Mouse (Mus musculus) frontal cortex, postnatal 10 days (tissue): ENCODE data around the gene Pnck.

Source experiments
- DNase-seq, 2 experiments: peaks; one replicate each; pipeline ENCODE4 v3.0.0; 2022; ENCODE audit warnings: low spot score in 2 of 2, mixed read lengths in 1 of 2

The Pnck gene

DNA sequence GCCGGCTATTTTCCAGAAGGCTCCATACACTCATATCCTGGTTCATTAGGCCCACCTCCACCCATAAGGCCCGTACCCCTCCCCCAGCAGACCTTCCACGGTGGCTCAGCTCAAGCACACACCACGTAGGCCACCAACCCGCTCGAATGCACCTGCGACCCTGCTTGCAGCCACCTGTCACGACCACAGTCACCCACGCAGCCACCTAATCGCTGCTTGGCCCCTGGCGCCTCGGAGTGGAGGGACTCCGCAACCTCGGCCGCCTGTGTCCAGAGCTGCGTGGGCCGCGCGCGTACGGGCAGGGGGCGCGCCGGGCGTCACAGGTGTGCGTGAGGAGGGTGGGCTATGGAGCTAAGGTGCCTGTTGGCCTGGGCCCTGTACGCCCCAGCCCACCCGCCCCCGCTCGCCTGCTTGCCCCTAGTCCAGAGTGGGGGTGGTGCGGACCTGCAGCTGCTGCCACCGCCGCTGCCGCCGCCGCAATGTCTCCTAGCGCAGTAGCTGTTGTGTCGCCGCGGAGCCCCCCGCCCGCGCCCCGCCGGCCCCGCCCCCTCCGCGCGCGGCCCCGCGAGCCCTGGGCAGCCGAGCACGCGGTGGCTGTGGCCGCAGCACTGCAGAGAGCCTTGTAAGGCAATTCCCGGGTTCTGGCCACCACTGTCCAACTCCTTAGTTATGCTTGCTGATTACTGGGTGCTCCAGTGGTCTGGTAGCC lies at the start of gene Pnck:
Gene Pnck (minus strand): TSS at position 543 of the 709 bp plus-strand sequence.
- no peak for DNase-seq

DNA sequence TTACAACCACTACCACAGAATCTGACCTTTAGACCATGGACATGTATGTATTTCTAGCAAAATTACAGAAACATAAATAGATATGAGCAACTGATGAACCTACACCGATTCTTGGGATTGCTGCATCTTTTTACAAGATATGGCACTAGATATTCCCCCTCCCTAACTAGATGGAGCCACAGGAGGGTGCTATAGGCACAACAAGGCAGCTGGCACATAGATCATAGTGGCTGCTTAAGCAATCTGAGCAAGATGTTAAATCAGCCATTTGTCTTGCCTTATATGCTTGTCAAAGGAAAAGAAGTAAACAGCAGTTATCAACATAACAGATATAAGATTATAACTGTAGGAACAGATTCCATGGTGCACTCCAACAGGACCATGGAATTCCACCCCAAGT lies 40.6 kb upstream of the Pnck start:
- DNase-seq = no peak

GRCm38 (mm10) chrX:73690917-73691629 lies 31.2 kb upstream of the Pnck start:
- DNase-seq = no peak

GRCm38 (mm10) chrX:73685629-73686028 lies 25.7 kb upstream of the Pnck start:
- DNase-seq = no peak

- no peak for DNase-seq
These were observed 25.1 kb upstream of the Pnck start for GRCm38 (mm10) chrX:73684978-73685377.

DNA sequence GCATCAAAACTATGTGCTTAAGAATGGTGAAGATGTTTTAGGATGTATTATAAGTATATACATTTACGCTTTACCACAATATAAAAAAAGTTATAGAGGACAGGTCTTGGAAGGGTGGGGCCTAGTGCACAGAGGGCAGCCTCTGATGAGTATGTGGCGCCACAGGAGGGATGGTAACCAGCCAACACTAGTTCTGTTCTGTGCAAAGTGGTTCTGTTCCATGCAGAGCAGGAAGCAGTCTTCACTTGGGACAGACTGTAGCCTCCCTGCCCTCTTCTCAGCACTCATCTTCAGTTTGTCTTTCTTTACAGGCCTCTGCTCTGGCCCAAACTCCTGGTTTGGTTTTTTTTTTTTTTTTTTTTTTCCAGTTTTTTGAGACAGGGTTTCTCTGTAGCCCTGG lies 24.2 kb upstream of the Pnck start:
- no peak for DNase-seq

DNA sequence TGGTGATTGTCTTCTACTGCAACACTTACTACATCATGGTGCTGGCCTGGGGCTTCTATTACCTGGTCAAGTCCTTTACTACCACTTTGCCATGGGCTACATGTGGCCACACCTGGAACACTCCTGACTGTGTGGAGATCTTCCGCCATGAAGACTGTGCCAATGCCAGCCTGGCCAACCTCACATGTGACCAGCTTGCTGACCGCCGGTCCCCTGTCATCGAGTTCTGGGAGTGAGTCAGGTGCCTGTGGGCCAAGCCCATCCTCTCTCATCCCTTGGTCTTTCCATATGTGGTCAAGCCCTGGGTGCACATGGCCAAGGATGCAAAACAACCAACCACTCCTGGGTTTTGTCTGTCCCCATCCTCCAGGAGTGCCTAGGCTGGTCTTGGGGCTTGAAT lies 16.8 kb upstream of the Pnck start:
- DNase-seq = no peak

DNA sequence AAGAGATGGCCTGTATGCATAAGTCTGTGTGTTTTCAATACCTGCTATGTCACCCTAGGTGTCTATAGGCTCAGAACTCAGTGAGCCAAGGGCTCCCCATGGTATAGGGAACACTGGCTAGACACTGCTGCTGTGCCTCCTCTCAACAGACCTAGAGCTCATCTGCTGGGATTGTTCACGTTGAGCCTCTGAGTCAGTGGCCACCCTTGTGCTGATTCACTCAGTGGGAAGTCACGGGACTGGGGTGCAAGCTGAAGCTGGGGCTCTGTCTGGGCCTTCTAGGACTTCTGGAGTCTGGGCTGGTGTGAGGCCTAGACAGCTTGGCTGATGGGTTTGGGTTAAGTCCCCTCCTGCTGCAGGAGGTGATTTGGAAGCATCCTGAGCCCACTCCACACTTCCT lies 15.3 kb upstream of the Pnck start:
- DNase-seq = no peak

- DNase-seq = no peak
These were observed 14.2 kb upstream of the Pnck start for GRCm38 (mm10) chrX:73673968-73674661.

DNA sequence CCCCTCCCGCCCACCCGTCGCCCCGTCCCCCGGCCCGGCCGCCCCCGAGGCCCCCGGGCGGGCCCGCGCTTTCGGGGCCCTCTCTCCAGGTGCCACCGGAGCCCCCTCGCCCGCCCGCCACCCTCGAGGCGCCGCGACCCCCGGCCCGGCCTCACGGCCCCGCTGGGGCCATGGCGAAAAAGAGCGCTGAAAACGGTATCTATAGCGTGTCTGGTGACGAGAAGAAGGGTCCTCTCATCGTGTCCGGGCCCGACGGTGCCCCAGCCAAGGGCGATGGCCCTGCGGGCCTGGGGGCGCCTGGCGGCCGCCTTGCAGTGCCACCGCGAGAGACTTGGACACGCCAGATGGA lies 13.7 kb upstream of the Pnck start:
- no peak for DNase-seq

DNA sequence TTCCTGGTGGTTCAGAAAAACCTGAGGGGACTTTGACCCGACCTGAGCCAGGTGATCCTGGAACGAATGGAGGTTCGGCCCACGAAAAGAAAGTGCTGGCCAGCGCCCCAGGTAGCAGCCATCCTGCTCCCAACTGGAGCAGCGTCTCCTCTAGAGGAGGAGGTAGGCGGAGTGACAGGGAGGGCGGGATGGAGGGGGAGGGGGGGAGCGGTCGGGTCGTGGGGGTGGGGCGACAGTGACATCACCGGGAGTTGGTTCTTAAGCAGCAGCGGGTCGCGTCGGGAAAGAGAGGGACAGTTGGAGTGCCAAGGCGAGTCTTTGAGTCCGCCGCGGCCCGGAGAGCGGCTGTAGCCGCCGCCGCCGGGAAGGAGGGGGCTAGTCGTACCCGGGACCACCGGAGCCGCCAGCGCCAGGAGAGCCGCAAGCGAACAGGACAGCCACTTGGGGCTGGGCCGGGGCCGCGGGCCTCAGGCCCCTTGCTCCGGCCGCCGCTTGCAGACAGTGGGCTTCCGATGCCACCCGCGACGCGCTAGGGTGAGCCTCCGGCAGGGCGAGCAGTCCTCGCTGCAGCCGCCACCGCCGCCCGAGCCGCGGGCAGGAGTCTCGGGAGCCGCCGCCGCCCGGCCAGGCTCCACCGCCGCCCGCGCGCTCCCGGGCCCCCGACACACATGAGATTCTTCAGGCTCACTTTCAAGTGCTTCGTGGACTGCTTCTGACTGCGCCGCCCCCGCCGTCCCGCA lies 13.1 kb upstream of the Pnck start, which contains the start of gene Slc6a8:
Gene Slc6a8 (plus strand): TSS at position 272 of the 740 bp plus-strand sequence.
- DNase-seq = peak in 1 of 2 experiments; percentile 54

DNA sequence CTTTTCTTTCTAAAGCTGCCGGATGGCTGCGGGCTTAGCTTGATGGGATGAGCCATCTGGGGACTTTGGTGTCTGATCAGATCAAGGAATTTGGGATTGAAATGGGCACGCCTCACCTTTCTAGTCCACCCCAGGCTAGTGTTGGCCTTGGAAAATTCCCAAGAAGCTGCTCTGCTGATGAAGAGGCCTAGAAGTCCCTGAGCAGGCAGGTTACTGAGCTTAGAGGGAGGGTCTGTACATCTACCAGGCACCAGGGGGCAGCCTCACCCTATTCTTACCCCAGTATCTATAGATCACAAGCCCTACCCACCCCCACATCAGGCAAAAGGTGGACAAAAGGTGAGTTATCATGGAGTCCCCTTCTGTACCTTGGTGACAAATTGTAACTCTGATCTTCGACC lies 12.1 kb upstream of the Pnck start:
- no peak for DNase-seq

DNA sequence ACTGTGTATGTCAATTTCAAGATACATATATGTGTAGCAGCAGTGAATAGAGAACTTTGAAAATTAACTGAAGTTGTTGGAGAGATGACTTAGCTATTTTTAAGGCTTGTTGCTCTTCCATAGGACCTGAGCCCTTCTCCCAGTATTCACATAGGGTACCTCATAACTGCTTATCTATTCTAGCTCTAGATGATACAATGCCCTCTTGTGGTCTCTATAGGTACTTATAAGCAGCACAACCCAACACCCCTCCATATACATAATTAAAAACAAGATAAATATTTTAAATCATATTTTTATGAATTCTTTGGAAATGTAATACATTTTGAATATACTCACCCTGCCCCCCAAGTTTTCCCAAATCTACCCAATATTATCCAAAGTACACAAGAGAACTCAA lies 3.2 kb upstream of the Pnck start:
- DNase-seq = no peak

- no peak for DNase-seq
These were observed 358 bp upstream of the Pnck start for GRCm38 (mm10) chrX:73660284-73660665.

- DNase-seq = peak in 1 of 2 experiments; percentile 67
These were observed 862 bp downstream of the Pnck start for GRCm38 (mm10) chrX:73658936-73659574.

DNA sequence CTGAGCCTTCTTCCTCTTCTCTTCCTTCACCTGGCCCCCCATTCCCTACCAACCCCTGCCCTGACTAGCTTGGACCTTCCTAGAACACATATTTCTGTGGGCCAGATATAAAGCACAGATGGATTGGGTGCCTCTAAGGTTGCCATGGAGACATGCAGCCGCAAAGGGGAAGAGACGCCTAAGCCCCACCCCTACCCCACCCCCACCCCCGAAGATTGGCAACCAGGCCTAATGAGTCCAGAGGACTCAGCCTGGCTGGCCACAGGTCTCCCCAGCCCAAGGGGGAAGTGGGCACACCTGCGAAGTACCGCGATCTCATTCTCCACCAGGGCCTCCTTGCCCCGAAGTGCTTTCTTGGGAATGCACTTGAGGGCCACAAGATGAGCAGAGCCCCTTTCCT lies 1.5 kb downstream of the Pnck start:
- no peak for DNase-seq

DNA sequence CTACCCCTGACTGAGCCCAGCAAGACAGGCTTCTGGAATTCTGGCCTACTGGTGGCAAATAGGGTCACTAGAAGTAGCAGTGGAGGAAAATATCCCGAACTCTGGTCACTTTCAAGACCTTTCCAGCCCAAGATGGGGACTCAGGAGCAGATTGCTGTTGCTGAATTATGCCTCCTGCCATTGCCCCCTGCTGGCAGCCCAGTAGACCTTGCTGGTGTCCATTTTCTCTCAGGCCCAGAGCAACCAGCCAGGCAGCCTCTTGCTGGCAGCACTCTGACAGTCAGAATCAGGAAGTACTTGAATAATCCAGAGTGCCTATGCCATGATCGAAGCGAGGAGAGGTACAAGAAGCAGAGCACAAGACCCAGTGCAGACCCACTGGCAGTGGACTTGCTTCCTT lies 4.4 kb downstream of the Pnck start:
- no peak for DNase-seq

DNA sequence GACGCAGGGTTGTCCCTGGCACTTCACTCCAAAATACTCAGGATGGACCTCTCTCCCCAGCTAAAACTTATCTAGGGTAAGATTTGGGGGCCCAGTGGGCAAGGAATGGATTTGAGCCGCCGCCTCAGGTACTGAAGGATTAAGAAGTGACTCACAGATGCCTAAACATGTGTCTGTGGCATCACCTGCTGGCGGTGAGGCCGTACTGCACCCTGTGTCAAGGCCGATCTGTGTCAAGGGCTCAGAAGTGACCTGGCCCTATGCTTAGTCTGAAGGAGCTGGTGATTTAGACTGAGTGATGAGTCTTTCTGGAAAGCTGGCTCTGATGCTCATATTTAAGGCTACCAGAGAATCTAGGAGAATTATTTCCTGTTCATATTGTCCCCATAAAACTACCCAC lies 5.7 kb downstream of the Pnck start:
- DNase-seq = no peak

DNA sequence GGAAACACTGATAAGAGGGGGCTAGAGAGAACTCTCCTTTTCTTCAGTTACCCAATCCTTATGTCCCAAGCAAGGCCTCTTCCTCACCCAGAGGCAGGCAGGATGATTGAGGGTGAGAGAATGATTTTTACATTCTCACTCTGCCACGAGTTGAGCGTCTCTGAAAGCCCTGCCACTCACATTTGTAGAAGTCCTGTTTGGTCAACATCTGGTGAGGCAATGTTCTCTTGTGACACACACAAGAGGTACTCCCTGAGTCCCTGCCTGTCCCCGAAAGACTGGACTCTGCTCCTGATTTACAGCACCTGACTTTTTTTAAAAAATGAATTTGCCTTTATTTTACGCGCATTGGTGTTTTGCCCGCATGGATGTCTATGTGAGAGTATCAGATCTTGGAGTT lies 6.5 kb downstream of the Pnck start:
- no peak for DNase-seq

DNA sequence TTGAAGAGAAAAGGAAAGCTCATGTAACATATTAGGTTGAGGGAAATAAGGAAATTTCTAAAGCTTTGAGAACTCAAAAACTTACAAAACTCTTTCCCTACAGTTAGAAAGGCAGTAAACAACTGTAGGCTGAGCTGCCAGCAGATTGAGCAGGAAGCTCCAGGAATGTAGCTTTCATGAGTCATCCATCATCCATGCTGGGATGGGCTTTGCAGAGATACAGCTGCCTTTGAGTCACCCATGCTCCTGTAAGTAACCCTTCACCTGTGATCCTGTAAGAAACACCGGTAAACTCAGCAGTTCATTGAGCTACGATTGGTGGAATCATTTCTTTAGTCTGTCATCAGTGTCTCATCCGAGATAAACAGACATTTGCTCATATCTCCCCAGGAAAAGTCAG lies 9.0 kb downstream of the Pnck start:
- no peak for DNase-seq

GRCm38 (mm10) chrX:73645121-73645520 lies 14.8 kb downstream of the Pnck start:
- no peak for DNase-seq
